Mouse (Mus musculus) liver, postnatal 0 days (tissue): ENCODE measurements at regions not wholly inside any gene's neighbourhood (a gene's known extent, or its start where the extent isn't known, plus 50 kb on each side); places are given as distances from the start of the nearest gene placed in this dataset.

Experiments used
- CTCF ChIP-seq: sonication (generic); IDR thresholded peaks from 2 replicates; pipeline ENCODE4 v1.5.1; 2016; ENCODE audit warnings: antibody characterized with exemption, low read depth
- EP300 ChIP-seq: IDR thresholded peaks from 2 replicates; pipeline ENCODE4 v1.6.1; 2016; ENCODE audit warnings: antibody characterized with exemption, low read depth, mild to moderate bottlenecking

DNA sequence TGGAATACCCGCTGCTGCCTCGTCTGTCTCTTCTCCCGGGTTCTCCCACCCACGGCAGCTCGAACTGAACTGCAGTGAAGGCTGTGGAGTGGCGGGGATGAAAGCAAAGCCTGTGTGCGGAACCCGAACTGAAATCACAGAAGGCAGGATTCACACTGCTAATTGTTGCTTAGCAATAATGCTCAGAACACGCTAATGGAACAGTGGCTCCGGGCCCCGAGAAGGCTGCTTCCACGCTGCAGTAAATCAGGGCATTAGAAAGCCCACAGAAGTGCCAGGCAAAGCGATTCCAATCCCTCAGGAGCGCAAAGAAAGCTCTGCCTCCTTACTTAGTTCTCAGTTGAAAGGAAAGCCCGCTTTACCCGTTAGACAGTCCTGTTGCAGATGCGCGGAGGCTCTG is 141.6 kb downstream of the Gxylt1 start:
- no peak for TF ChIP-seq CTCF
- TF ChIP-seq EP300, result no peak
